ENCODE assay signal across 13 mouse cellular contexts in the genomic region with DNA sequence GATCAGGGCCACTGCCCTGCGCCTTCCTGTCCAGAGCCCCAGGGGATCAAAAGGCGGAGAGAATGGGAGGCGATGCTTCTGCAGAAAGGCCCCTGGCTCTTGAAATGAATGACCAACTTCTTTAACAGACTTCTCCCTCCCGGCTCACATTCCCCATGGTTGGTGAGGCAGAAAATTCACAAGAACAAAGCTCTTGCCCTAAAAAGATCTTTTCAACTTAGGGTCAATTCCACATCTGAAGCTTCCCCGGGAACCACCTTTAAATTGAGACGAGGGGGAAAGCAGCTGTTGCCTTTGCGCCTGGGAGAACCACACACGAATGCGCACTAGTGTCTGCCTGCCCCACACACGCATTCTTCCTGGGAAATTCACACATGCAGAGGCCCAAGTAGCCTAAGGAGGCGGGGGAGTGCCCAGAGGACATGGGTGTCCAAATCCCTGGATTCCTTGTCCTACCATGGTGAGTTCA. TPM values are rescaled to one million over a fixed set of nuclear protein-coding genes. Genes with fewer than 3 reads are reported as not detected.
DNase-seq lines count a peak whose midpoint lies in the region; ATAC-seq lines count a peak whose summit lies in the region.
"Had no signal": no experiment of that assay in that cellular context is flagged by ENCODE, and none has a peak within 500 bp of the region (broad histone marks: within the 10 kb centered on the region; RNA-seq: fewer than 3 reads in every experiment).

No protein-coding gene starts in this region.

- no peak for ATAC-seq in neural tube, embryonic 15.5 days (ENCODE audit: low FRiP score)
- peak; percentile 31; the same call in 1 of the 2 replicates for ATAC-seq in forebrain, embryonic 12.5 days (ENCODE audit: low FRiP score)
- peak; percentile 56 for ATAC-seq in kidney, embryonic 16.5 days (ENCODE audit: low FRiP score, low TSS enrichment)
- ATAC-seq: activated CD4-positive, CD25-positive, alpha-beta regulatory T cell, adult 4 months; liver, embryonic 12.5 days had no signal

- H3K4me2 ChIP-seq in neural tube, embryonic 15.5 days = no peak overlapping the region
- H3K4me2 ChIP-seq in forebrain, embryonic 12.5 days = no peak overlapping the region
- no peak overlapping the region; the same call in 1 of the 2 replicates for H3K4me2 ChIP-seq in kidney, embryonic 16.5 days (replicated peaks; ENCODE audit: low read depth, low read length)
- H3K4me2 ChIP-seq: liver, embryonic 12.5 days had no signal

- no peaks in the 10 kb centered on the region for H3K27me3 ChIP-seq in neural tube, embryonic 15.5 days (replicated peaks)
- 0 out of 2 replicates have a peak, but pooled peaks cover 9% of the 10 kb centered on the region for H3K27me3 ChIP-seq in forebrain, embryonic 12.5 days
- no peaks in the 10 kb centered on the region for H3K27me3 ChIP-seq in kidney, embryonic 16.5 days (ENCODE audit: insufficient read depth, low read length)
- H3K27me3 ChIP-seq: liver, embryonic 12.5 days had no signal

- H3K36me3 ChIP-seq in neural tube, embryonic 15.5 days = no peaks in the 10 kb centered on the region
- no peaks in the 10 kb centered on the region for H3K36me3 ChIP-seq in forebrain, embryonic 12.5 days (replicated peaks)
- no peaks in the 10 kb centered on the region for H3K36me3 ChIP-seq in kidney, embryonic 16.5 days (ENCODE audit: insufficient read depth, low read length)
- H3K36me3 ChIP-seq: liver, embryonic 12.5 days had no signal

- no peak overlapping the region for H3K4me3 ChIP-seq in neural tube, embryonic 15.5 days (replicated peaks)
- H3K4me3 ChIP-seq in forebrain, embryonic 12.5 days (replicated peaks) = no peak overlapping the region
- H3K4me3 ChIP-seq in kidney, embryonic 16.5 days (ENCODE audit: low read length) = no peak overlapping the region
- H3K4me3 ChIP-seq: heart, adult 2 months; liver, embryonic 12.5 days had no signal

- H3K4me1 ChIP-seq in neural tube, embryonic 15.5 days = peaks cover 12% of the 10 kb centered on the region; the same call in 1 of the 2 replicates
- H3K4me1 ChIP-seq in forebrain, embryonic 12.5 days = peaks cover 30% of the 10 kb centered on the region
- H3K4me1 ChIP-seq in kidney, embryonic 16.5 days (ENCODE audit: insufficient read depth, low read length) = peaks cover 35% of the 10 kb centered on the region
- H3K4me1 ChIP-seq: liver, embryonic 12.5 days had no signal

- no peak overlapping the region for H3K9ac ChIP-seq in neural tube, embryonic 15.5 days (replicated peaks)
- H3K9ac ChIP-seq in forebrain, embryonic 12.5 days = no peak overlapping the region
- no peak overlapping the region for H3K9ac ChIP-seq in kidney, embryonic 16.5 days (replicated peaks; ENCODE audit: low read length)
- H3K9ac ChIP-seq: liver, embryonic 12.5 days had no signal

- H3K27ac ChIP-seq in neural tube, embryonic 15.5 days (replicated peaks) = no peak overlapping the region
- H3K27ac ChIP-seq in forebrain, embryonic 12.5 days = peak overlapping the region; percentile 63; the same call in 1 of the 2 replicates
- H3K27ac ChIP-seq in kidney, embryonic 16.5 days (ENCODE audit: low read length) = peak overlapping the region; percentile 89
- H3K27ac ChIP-seq: heart, adult 2 months; liver, embryonic 12.5 days had no signal

- 17% methylated on average over 11 of the region's 11 CpGs for WGBS in neural tube, embryonic 15.5 days
- WGBS in forebrain, embryonic 12.5 days = 6% methylated on average over 11 of the region's 11 CpGs
- 35% methylated on average over 11 of the region's 11 CpGs for WGBS in kidney, embryonic 16.5 days

- no peaks in the 10 kb centered on the region for H3K9me3 ChIP-seq in neural tube, embryonic 15.5 days (replicated peaks)
- no peaks in the 10 kb centered on the region for H3K9me3 ChIP-seq in forebrain, embryonic 12.5 days
- H3K9me3 ChIP-seq in kidney, embryonic 16.5 days (ENCODE audit: low read length) = no peaks in the 10 kb centered on the region
- H3K9me3 ChIP-seq: liver, embryonic 12.5 days had no signal

- peak; percentile 57 for DNase-seq in neural tube, embryonic 10.5 days (ENCODE audit: extremely low spot score, low spot score)
- peak; percentile 83 for DNase-seq in retina, postnatal 1 day
- no peak for DNase-seq in spleen, postnatal 4 days (ENCODE audit: low spot score in 2 of 2)
- DNase-seq in adrenal gland, postnatal 14 days = no peak
- DNase-seq in adipocyte (ENCODE audit: low spot score) = no peak
- DNase-seq: heart, adult 2 months; lung, postnatal 4 days; right cerebral cortex, postnatal 14 days had no signal

RNA-seq across cellular contexts. Expression of a gene that starts 40.0 kb away (rescaled TPM):
- 130 and 139 TPM in 2 replicates for polyA plus RNA-seq in neural tube, embryonic 15.5 days (2015; fragmentation: Nextera tagmentation; extraction: Ambion mirVana)
- polyA plus RNA-seq in forebrain, embryonic 12.5 days (2016; fragmentation: Nextera tagmentation; extraction: Ambion mirVana) = 165 and 166 TPM in 2 replicates
- polyA plus RNA-seq in kidney, embryonic 16.5 days (2015; fragmentation: Nextera tagmentation; extraction: Ambion mirVana) = 151 and 156 TPM in 2 replicates
- 86.7 and 102 TPM in 2 replicates for total RNA-seq in adrenal gland, postnatal 14 days (2021)

RNA-seq across cellular contexts. Expression of a gene that starts 59.9 kb away (rescaled TPM):
- polyA plus RNA-seq in neural tube, embryonic 15.5 days (2015; fragmentation: Nextera tagmentation; extraction: Ambion mirVana) = 15.1 and 15.4 TPM in 2 replicates
- 14.4 and 17.0 TPM in 2 replicates for polyA plus RNA-seq in forebrain, embryonic 12.5 days (2016; fragmentation: Nextera tagmentation; extraction: Ambion mirVana)
- 12.9 and 14.7 TPM in 2 replicates for polyA plus RNA-seq in kidney, embryonic 16.5 days (2015; fragmentation: Nextera tagmentation; extraction: Ambion mirVana)
- 24.9 and 25.0 TPM in 2 replicates for total RNA-seq in adrenal gland, postnatal 14 days (2021)

Comparison
In these comparisons a context has a peak if more than half of its experiments do, and no peak if none do; other contexts are left out.
1. DNase-seq: peak in neural tube, embryonic 10.5 days (single experiment) and retina, postnatal 1 day (single experiment); none in spleen, postnatal 4 days (0 of 2), adrenal gland, postnatal 14 days (single experiment) and adipocyte (single experiment).